Mouse (Mus musculus): ENCODE data around the gene Gpt2.

The Gpt2 gene

DNA sequence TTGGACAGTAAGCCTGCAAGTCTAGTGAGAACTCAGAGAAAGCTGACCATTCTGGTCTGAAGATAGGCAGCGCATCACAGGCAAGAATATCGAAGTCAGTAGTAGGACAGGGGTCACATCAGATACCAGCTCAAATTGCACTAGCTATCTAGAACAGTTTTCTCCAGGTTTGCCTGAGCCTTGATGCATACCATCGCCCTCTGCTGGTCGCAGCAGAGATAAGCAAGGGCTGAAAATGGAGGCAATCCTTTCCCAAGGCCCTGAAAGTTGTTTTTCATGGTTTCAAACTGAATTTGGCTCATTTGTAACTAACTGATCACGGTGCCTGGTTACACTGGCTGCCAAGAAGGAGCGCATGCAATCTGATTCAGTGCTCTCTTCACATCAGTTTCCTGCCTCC is 33.7 kb downstream of the Gpt2 start:
- DNase-seq (ENCODE audit: low spot score in 2 of 2), result peak in 1 of 2 experiments; percentile 55

- no peak for DNase-seq (ENCODE audit: low spot score in 2 of 2)
These were observed 36.6 kb downstream of the Gpt2 start for GRCm38 (mm10) chr8:85528959-85529358.

- DNase-seq (ENCODE audit: low spot score in 2 of 2), result no peak
These were observed 38.3 kb downstream of the Gpt2 start for GRCm38 (mm10) chr8:85530717-85531116.

GRCm38 (mm10) chr8:85531471-85531870 is 39.1 kb downstream of the Gpt2 start:
- no peak for DNase-seq (ENCODE audit: low spot score in 2 of 2)

DNA sequence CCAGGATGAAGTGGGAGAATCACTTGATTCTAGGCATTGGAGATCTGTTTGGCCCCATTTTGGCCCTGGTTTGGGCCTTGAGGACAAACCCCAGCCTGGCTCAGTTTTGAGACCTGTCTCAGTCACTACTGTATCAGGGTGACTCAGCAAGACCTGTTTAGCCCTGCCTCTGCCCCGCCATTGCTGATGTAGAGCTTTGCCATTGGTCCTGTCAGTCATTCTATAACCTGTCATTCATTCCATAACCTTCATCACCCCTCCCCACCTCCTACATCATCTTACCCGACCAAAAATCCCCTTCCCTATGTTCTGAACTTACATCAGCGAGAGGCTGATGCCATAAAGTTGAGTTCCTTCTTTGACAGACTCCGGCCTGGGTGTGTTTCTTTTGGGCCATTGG is 40.5 kb downstream of the Gpt2 start:
- DNase-seq (ENCODE audit: low spot score in 2 of 2), result no peak

DNA sequence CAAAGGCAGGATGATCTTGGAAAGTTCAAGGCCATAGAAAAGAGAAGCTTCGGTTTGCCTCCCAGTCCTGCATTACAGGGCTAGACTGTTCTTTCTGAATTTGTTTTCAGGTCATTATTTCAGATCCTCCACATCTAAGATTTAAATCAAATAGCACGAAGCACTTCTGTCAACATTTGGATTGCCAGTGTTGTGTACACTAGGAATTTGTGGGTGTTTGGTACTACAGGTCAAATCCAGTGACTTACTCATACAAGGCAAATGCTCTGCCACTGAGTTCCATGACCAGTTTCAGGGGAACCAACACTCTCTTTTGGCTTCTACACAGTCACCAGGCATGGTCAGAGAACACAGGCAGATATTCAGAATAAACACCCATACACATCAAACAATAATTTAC is 41.1 kb downstream of the Gpt2 start:
- no peak for DNase-seq (ENCODE audit: low spot score in 2 of 2)

DNA sequence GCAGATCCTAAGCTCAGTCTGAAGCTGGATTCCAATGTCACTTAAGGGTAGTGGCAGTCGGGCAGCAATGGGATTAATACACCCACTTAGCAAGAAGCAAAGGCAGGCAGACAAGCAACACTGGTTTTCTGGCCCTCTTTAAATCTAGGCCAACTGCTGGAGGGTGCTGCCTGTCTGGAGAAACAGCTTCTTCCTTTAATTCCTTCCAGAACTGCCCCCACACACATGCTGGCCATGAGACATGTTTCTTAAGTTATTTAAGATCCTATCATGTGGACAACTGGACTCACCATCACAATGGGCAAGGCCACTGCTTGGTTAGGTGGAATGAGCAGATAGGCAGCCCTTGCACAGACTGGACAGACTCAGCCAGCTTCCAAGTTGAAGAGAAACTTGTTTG is 41.8 kb downstream of the Gpt2 start:
- DNase-seq (ENCODE audit: low spot score in 2 of 2), result no peak

GRCm38 (mm10) chr8:85536332-85536731 is 44.0 kb downstream of the Gpt2 start:
- no peak for DNase-seq (ENCODE audit: low spot score in 2 of 2)

GRCm38 (mm10) chr8:85551934-85552333 is 59.6 kb downstream of the Gpt2 start:
- no peak for DNase-seq (ENCODE audit: low spot score in 2 of 2)

DNA sequence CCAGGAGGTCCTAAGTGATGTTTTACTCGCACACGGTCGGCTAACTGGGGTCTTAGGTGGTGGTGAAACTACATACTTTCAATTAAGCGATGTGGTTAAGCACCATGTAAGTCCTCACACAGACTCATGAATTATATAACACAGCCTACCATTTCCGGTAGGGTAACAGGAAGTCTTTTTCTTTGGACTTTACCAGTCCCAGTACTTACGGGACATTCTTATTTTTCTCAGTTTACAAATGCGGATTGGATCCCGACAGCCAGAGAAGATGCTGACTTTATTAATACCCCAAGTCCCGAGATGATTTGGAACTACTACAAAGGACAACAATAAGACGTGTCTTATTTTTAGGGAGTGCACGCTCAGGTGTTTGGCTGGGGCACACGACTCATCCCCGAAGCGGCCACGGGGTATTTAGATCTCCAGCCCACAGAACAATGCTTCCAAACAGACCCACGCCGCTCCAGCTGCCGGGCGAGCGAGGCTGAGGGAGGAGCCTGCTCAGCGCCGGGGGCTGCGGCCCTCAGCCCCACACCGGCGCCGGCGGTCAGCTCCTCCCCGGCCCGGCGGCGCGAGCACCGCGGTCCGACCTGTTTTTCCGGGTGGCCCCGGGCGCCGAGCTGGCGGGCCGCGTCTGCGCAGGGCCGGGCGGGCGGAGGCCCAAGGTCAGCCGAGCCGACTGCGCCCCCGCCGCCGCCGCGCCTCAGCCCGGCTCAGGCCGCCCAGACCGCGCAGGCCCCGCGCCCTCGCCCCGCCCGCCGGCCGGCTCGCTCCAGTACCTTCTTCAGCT is 62.2 kb downstream of the Gpt2 start:
- peak in 1 of 2 experiments; percentile 34 for DNase-seq (ENCODE audit: low spot score in 2 of 2)

DNA sequence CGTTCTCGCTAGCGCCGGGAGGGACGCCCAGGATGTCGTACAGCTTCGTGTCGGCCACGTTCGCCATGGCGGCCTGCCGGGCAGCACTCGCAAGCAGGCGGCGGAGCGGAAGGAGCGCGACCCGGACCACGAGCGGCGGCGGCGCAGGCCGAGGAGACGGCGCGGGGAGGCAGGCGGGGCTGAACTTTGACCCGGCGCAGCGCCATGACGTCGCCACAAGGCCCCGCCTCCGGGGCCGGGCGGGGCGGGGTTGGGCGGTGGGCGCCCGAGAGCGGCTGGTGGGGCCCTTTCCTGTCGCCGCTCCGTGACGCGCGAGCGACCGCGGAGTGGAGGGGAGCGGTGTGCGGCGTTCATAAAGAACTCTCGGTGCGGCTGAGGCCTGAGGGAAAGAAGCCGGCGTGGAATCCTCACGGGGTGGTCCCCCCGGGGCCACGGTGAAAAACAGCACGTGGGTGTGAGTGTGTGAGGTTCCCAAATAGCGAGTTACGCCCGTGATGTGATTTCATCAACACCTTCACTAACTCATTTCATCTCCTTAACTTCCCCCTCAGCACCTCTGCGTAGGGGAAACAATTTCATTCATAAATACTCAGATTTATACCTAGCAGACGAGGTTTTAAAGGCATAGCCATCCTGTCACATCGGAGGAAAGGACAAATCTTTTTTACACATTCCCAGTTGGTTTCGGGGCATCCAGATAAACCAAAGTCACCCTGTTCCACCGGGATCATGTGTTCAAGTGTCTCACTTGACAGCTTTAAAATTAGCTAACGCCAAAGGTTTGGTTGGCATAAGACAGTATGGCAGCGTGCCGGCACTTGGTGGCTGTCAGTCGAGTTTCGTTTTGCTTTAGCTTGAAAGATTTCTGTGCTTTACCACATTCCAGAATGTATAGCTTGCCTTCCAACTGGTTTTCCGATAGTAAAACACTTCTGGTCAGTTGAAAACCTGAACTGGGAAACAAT is 63.1 kb downstream of the Gpt2 start, which contains the start of gene Dnaja2:
Gene Dnaja2 (minus strand): TSS at position 164 of the 965 bp plus-strand sequence.
- peak; percentile 90 to 95 for DNase-seq (ENCODE audit: low spot score in 2 of 2)

GRCm38 (mm10) chr8:85556986-85557600 is 64.7 kb downstream of the Gpt2 start:
- no peak for DNase-seq (ENCODE audit: low spot score in 2 of 2)

DNA sequence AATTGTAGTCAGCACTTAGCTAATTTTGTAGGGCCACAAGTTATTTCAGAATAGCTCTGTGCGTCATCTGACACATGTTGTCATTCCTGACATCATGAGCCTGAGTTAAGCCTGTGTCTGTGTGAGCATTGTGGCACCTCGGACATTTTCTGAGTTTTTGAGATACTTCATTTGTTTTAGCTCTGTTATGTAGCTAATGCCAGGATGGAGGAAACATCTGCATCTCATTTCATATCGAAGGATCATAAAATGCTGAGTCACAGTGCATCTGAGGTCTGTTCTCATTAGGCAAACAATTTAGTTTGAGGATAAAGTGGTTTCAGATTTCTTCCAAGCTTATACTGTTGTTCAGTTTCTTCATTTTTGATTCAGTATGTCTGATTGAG is 65.2 kb downstream of the Gpt2 start:
- DNase-seq (ENCODE audit: low spot score in 2 of 2), result no peak

GRCm38 (mm10) chr8:85559201-85559600 is 66.8 kb downstream of the Gpt2 start:
- no peak for DNase-seq (ENCODE audit: low spot score in 2 of 2)

DNA sequence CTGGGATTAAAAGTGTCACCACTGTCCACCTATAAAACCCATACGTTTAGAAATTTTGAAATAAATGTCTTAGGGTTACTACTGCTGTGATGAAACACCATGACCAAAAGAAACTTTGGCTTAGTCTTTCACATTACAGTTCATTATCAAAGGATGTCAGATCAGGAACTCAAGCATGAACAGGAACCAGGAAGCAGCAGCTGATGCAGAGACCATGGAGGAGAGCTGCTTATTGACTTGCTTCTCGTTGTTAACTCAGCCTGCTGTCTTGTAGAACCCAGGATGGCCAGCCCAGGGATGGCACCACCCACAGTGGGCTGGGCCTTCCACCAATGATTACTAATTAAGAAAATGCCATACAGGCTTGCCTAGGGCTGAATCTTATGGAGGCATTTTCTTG is 67.6 kb downstream of the Gpt2 start:
- DNase-seq (ENCODE audit: low spot score in 2 of 2), result no peak

GRCm38 (mm10) chr8:85563336-85563735 is 71.0 kb downstream of the Gpt2 start:
- no peak for DNase-seq (ENCODE audit: low spot score in 2 of 2)

- DNase-seq (ENCODE audit: low spot score in 2 of 2), result no peak
These were observed 72.8 kb downstream of the Gpt2 start for GRCm38 (mm10) chr8:85565186-85565585.

- no peak for DNase-seq (ENCODE audit: low spot score in 2 of 2)
These were observed 75.4 kb downstream of the Gpt2 start for GRCm38 (mm10) chr8:85567801-85568200.

- no peak for DNase-seq (ENCODE audit: low spot score in 2 of 2)
These were observed 78.1 kb downstream of the Gpt2 start for GRCm38 (mm10) chr8:85570466-85570865.

- DNase-seq (ENCODE audit: low spot score in 2 of 2), result no peak
These were observed 81.7 kb downstream of the Gpt2 start for GRCm38 (mm10) chr8:85573972-85574496.
